Mouse (Mus musculus) layer of hippocampus, adult 8-10 months (tissue): ENCODE data around the gene Ptgdr. TPM values are rescaled to one million over a fixed set of nuclear protein-coding genes. Genes with fewer than 3 reads are reported as not detected.
"Not testable (repeated sequence)": the region's sequence is repeated elsewhere in the genome, so short reads cannot be mapped to it uniquely, and the experiment has no call there.

Experiments
- DNase-seq, 2 experiments: peaks; one replicate each; pipeline ENCODE4 v3.0.0; 2022; ENCODE audit warnings: low spot score in 2 of 2
- total RNA-seq, 4 experiments: library from RNA; stranded (reverse); gene quantifications; 2 replicates each; pipeline ENCODE4 v1.2.4; 2022

Gene Ptgdr
- total RNA-seq, 4 experiments from 2014 or later = 0.40 to 0.79 (median 0.69) TPM

GRCm38 (mm10) chr14:44813152-44813551 is 46.0 kb downstream of the Ptgdr start:
- DNase-seq = not testable (repeated sequence)

Other genes with a start within 250 kb of the Ptgdr start
- not detected for gene Gm5624, start 231.4 kb downstream of the Ptgdr start, total RNA-seq
- gene Gm8257, start 152.9 kb downstream of the Ptgdr start, total RNA-seq = not detected
- under 1 TPM in 2 of 4 experiments, not detected in 2; 0.20 to 0.27 TPM for gene Gm8267, start 109.0 kb downstream of the Ptgdr start, total RNA-seq
- under 1 TPM in 3 of 4 experiments, not detected in 1; 0.16 to 0.24 (median 0.21) TPM for gene Ptger2, start 128.8 kb upstream of the Ptgdr start, total RNA-seq